Mouse (Mus musculus) ES-Bruce4 (cell line): ENCODE data around the gene Tube1. TPM values are rescaled to one million over a fixed set of nuclear protein-coding genes. Genes with fewer than 3 reads are reported as not detected.

Experiments used
- H3K27ac ChIP-seq: 2 replicates; pipeline ENCODE4 v1.5.1; 2012; ENCODE audit warnings: low read length, inconsistent platforms; ENCODE audit not compliant: insufficient read depth
- H3K27me3 ChIP-seq: 2 replicates; pipeline ENCODE4 v1.6.1; 2012; ENCODE audit warnings: mild to moderate bottlenecking, low read length, inconsistent platforms; ENCODE audit not compliant: control insufficient read depth, poor library complexity, insufficient read depth, severe bottlenecking
- H3K36me3 ChIP-seq: 2 replicates; pipeline ENCODE4 v1.6.1; 2012; ENCODE audit warnings: inconsistent platforms, mild to moderate bottlenecking, low read length, moderate library complexity; ENCODE audit not compliant: control insufficient read depth, poor library complexity, insufficient read depth, severe bottlenecking
- H3K4me1 ChIP-seq: one replicate; pipeline ENCODE4 v1.8.1; 2011; ENCODE audit warnings: low read length; ENCODE audit not compliant: control insufficient read depth, insufficient read depth
- H3K4me3 ChIP-seq: 2 replicates; pipeline ENCODE4 v1.5.1; 2011; ENCODE audit warnings: low read depth, mild to moderate bottlenecking, low read length
- H3K9ac ChIP-seq: 2 replicates; pipeline ENCODE4 v1.6.1; 2012; ENCODE audit warnings: low read depth, mild to moderate bottlenecking, inconsistent platforms; ENCODE audit not compliant: poor library complexity, severe bottlenecking
- H3K9me3 ChIP-seq: replicated peaks from 2 replicates; pipeline ENCODE4 v1.6.1; 2012; ENCODE audit warnings: mild to moderate bottlenecking, low read length, inconsistent platforms; ENCODE audit not compliant: control insufficient read depth, poor library complexity, insufficient read depth, severe bottlenecking
- CTCF ChIP-seq: IDR thresholded peaks from one replicate; pipeline ENCODE4 v1.8.1; 2011; ENCODE audit warnings: low read depth, low read length
- EP300 ChIP-seq: IDR thresholded peaks from 2 replicates; pipeline ENCODE4 v1.6.1; 2011; ENCODE audit warnings: low read depth, low read length; ENCODE audit not compliant: insufficient read depth
- POLR2A ChIP-seq: IDR thresholded peaks from one replicate; pipeline ENCODE4 v1.8.1; 2011; ENCODE audit warnings: low read length; ENCODE audit not compliant: insufficient read depth
- polyA plus RNA-seq: library from polyadenylated mRNA; stranded (reverse); fragments of >200 nt; gene quantifications from 2 replicates; pipeline ENCODE4 v1.2.4, GENCODE M21; 2011; ENCODE audit warnings: low read depth; ENCODE audit not compliant: missing spikeins, insufficient read depth, insufficient read length

The Tube1 gene
- polyA plus RNA-seq, 1 experiment, result 25.6 TPM

GRCm38 (mm10) chr10:39170706-39171105 is 36.9 kb downstream of the Tube1 start:
- Histone ChIP-seq H3K9ac (no peak overlapping the region), H3K4me1 (no peaks in the 10 kb centered on the region), H3K36me3 (no peaks in the 10 kb centered on the region), H3K27me3 (no peaks in the 10 kb centered on the region), H3K9me3 (no peaks in the 10 kb centered on the region), H3K27ac (no peak overlapping the region), H3K4me3 (no peak overlapping the region)
- TF ChIP-seq POLR2A, result no peak
- TF ChIP-seq EP300, result no peak
- no peak for TF ChIP-seq CTCF

DNA sequence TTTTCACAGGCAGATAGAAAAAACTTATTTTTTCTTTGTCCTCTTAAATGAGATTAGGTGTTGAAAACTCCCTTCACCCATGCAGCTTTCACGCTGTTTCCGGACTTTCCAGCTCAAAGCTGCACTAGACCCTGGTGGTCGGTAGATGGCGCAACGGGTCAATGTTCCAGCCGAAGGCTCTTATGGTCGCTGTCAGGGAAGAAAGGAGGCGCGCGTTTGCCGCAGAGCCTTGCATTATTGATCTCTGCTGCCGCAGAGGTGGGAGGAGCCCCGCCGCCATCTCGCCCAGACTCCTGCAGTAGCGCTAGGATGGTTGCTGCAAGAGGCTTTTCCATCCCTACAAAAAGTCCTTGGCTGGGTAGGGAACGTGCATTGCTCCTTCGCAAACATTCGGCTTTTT is 37.4 kb downstream of the Tube1 start:
- no peaks in the 10 kb centered on the region for H3K36me3 ChIP-seq
- H3K27ac ChIP-seq, result no peak overlapping the region
- no peaks in the 10 kb centered on the region for H3K9me3 ChIP-seq
- TF ChIP-seq EP300, result peak; percentile 49; the same call in 1 of the 2 replicates
- TF ChIP-seq POLR2A, result no peak
- peak; percentile 96 for TF ChIP-seq CTCF
- no peak overlapping the region for H3K9ac ChIP-seq
- peak overlapping the region; percentile 79 for H3K4me3 ChIP-seq
- H3K4me1 ChIP-seq, result no peaks in the 10 kb centered on the region
- H3K27me3 ChIP-seq, result no peaks in the 10 kb centered on the region

DNA sequence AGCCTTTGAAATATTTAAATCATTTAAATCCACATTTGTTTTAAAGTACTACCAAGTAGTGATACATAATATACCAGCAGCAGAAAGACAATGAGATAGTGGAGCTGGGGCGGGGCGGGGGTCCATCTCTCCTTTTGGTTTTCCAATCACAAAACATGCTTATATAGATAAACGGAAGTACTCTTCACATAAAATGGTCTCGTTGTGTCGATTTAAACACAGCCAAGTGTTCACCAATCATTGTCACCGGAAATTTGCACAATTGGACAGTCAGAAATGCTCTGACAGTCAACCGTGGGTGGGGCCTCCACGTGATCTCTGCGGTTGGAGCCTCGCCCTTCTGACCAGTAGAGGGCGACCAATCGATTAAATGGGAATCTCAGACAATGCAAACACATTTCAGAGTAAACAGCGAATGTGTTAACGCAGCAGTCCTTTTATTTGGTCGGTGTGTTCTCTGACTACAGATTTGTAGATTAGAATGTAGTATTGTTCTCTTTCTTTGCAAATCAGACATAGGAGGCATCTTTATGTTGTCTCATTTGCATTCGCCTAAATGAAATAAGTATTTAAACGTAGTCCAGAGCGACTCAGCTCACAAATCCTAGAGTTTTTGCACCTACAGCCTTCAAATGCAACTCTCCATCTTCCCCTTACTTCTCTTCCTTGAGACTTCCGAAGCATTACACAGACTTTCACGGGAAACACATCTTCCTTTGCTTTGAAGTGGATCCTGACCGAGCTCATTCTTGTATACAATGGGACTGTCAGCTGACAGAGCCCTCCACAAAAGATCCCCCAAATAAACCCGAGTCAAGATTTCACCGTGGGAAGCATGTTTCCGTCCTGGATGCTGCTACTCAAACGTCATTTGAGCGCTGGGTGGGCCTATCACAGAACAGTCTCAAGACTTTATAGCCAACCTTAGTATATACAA is 38.1 kb downstream of the Tube1 start:
- TF ChIP-seq POLR2A (no peak), EP300 (0 out of 2 replicates have a peak, but pooled peaks have one; percentile 33), CTCF (peak; percentile 65)
- H3K36me3 ChIP-seq, result no peaks in the 10 kb centered on the region
- no peaks in the 10 kb centered on the region for H3K4me1 ChIP-seq
- no peaks in the 10 kb centered on the region for H3K9me3 ChIP-seq
- peak overlapping the region; percentile 79 for H3K4me3 ChIP-seq
- no peak overlapping the region for H3K9ac ChIP-seq
- H3K27me3 ChIP-seq, result no peaks in the 10 kb centered on the region
- H3K27ac ChIP-seq, result no peak overlapping the region

GRCm38 (mm10) chr10:39172540-39172931 is 38.8 kb downstream of the Tube1 start:
- Histone ChIP-seq H3K9me3 (no peaks in the 10 kb centered on the region), H3K27ac (no peak overlapping the region), H3K4me3 (no peak overlapping the region), H3K36me3 (no peaks in the 10 kb centered on the region), H3K9ac (no peak overlapping the region), H3K27me3 (no peaks in the 10 kb centered on the region), H3K4me1 (no peaks in the 10 kb centered on the region)
- no peak for TF ChIP-seq CTCF
- no peak for TF ChIP-seq POLR2A
- TF ChIP-seq EP300, result no peak

- H3K36me3 ChIP-seq, result no peaks in the 10 kb centered on the region
- H3K27me3 ChIP-seq, result no peaks in the 10 kb centered on the region
- H3K4me1 ChIP-seq, result no peaks in the 10 kb centered on the region
- H3K9me3 ChIP-seq, result no peaks in the 10 kb centered on the region
- TF ChIP-seq POLR2A, result no peak
- H3K27ac ChIP-seq, result no peak overlapping the region
- H3K9ac ChIP-seq, result no peak overlapping the region
- no peak overlapping the region for H3K4me3 ChIP-seq
Measured at GRCm38 (mm10) chr10:39173077-39173476, 39.3 kb downstream of the Tube1 start.

- no peaks in the 10 kb centered on the region for H3K27me3 ChIP-seq
- H3K27ac ChIP-seq, result no peak overlapping the region
- H3K9me3 ChIP-seq, result no peaks in the 10 kb centered on the region
- H3K4me3 ChIP-seq, result no peak overlapping the region
- H3K9ac ChIP-seq, result no peak overlapping the region
- H3K36me3 ChIP-seq, result no peaks in the 10 kb centered on the region
- H3K4me1 ChIP-seq, result no peaks in the 10 kb centered on the region
- TF ChIP-seq POLR2A (no peak), CTCF (no peak), EP300 (no peak)
Measured at GRCm38 (mm10) chr10:39176981-39177380, 43.2 kb downstream of the Tube1 start.
